18 mouse cellular contexts compared by ENCODE assay signal in the genomic region with DNA sequence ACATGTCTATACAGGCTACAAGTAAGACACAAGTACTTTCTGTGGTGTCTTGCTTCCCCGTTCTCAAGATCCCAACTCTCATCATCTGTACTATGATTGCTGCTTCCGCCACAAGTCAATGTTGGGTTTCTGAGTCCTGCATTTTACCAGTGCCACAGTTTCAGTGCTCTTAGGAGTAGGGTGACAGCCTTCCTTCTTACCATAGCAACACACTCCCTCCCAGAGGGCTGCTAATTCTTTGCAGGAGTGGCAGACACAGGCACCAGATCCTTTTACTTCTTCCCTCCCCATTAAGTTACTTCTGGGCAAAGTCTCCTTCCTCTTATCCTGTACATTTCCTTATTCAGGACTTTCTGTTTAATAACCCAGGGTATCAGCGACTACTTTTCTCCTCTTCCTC. TPM values are rescaled to one million over a fixed set of nuclear protein-coding genes. Genes with fewer than 3 reads are reported as not detected.
DNase-seq lines count a peak whose midpoint lies in the region; ATAC-seq and TF ChIP-seq lines count a peak whose summit lies in the region.
"Had no signal": no experiment of that assay in that cellular context is flagged by ENCODE, and none has a peak within 500 bp of the region (broad histone marks: within the 10 kb centered on the region; RNA-seq: fewer than 3 reads in every experiment).

No protein-coding gene starts in this region.

- no peak for TF ChIP-seq POLR2A in thymus, adult 2 months (IDR thresholded peaks at IDR 0.05; ENCODE audit: control insufficient read depth, extremely low read depth, insufficient read depth, low read length, poor library complexity)

- 89% methylated on average over 3 of the region's 3 CpGs for WGBS in thymus, adult 2 months

- H3K27ac ChIP-seq in thymus, adult 2 months (ENCODE audit: control insufficient read depth, insufficient read depth, low read length) = peak overlapping the region; percentile 74
- H3K27ac ChIP-seq: forebrain, embryonic 12.5 days; hindbrain, embryonic 10.5 days; limb, embryonic 15.5 days; lung, embryonic 15.5 days; midbrain, embryonic 12.5 days; neural tube, embryonic 15.5 days had no signal

- H3K36me3 ChIP-seq in thymus, adult 2 months (ENCODE audit: control insufficient read depth, insufficient read depth, low read length) = no peaks in the 10 kb centered on the region
- H3K36me3 ChIP-seq: forebrain, embryonic 12.5 days; hindbrain, embryonic 10.5 days; limb, embryonic 15.5 days; lung, embryonic 15.5 days; midbrain, embryonic 12.5 days; neural tube, embryonic 15.5 days had no signal

- no peak for TF ChIP-seq CTCF in thymus, adult 2 months (IDR thresholded peaks at IDR 0.05; ENCODE audit: borderline replicate concordance, control insufficient read depth, extremely low read depth, insufficient read depth, low read length, poor library complexity)

- ATAC-seq in CD4-positive, CD25-positive, alpha-beta regulatory T cell, adult 4 months = no peak
- peak; percentile 32 for ATAC-seq in megakaryocyte progenitor cell, adult 5-6 weeks (replicated peaks; ENCODE audit: poor library complexity)

- H3K4me1 ChIP-seq in thymus, adult 2 months (replicated peaks; ENCODE audit: control insufficient read depth, insufficient read depth, low read length) = peaks cover 42% of the 10 kb centered on the region

- no peaks in the 10 kb centered on the region for H3K27me3 ChIP-seq in thymus, adult 2 months (ENCODE audit: control insufficient read depth, insufficient read depth, low read length)
- H3K27me3 ChIP-seq: lung, embryonic 15.5 days had no signal

- peak; percentile 43 for DNase-seq in CD4-positive, CD25-positive, alpha-beta regulatory T cell, adult 2 months (ENCODE audit: low read depth, low spot score)
- no peak for DNase-seq in thymus, adult 2 months
- DNase-seq in thymus, postnatal 25 days = no peak
- no peak for DNase-seq in gastrocnemius, postnatal 4 days (ENCODE audit: low spot score in 2 of 2)
- DNase-seq in cerebellum, adult 11 months = no peak
- DNase-seq in layer of hippocampus, adult 8-10 months (ENCODE audit: low spot score in 2 of 2) = no peak
- DNase-seq: adrenal gland, postnatal 36 days; cerebellum, postnatal 10 days; heart, adult 18-20 months; kidney, postnatal 4 days had no signal

- H3K4me3 ChIP-seq in thymus, adult 2 months (ENCODE audit: control insufficient read depth, insufficient read depth, low read length) = 0 out of 2 replicates have a peak overlapping the region, but pooled peaks have one; percentile 13
- H3K4me3 ChIP-seq: forebrain, embryonic 12.5 days; hindbrain, embryonic 10.5 days; limb, embryonic 15.5 days; lung, embryonic 15.5 days; midbrain, embryonic 12.5 days; neural tube, embryonic 15.5 days had no signal

RNA-seq across cellular contexts. Expression of gene Dennd2d, which starts 2.7 kb away (rescaled TPM):
- polyA plus RNA-seq in CD4-positive, CD25-positive, alpha-beta regulatory T cell, adult 4 months (2017; shearing (Covaris generic)) = 100 to 1,000 TPM; 189 to 222 TPM
- polyA plus RNA-seq in thymus, adult 2 months (2012; rRNA removed) = 39.5 and 47.6 TPM in 2 replicates
- total RNA-seq in megakaryocyte progenitor cell, adult 5-6 weeks (2015) = 20.4 and 20.6 TPM in 2 replicates
- total RNA-seq in megakaryocyte progenitor cell, adult 5-6 weeks (2017) = 14.2 and 23.0 TPM in 2 replicates
- under 1 TPM; 0.49 to 0.62 TPM for total RNA-seq in gastrocnemius, postnatal 4 days (2021)
- total RNA-seq in layer of hippocampus, adult 8-10 months (2022) = 1 to 10 TPM in 3 of 4 experiments, under 1 TPM in 1; 0.83 to 1.4 (median 1.1) TPM

Comparison
In these comparisons a context has a peak if more than half of its experiments do, and no peak if none do; other contexts are left out.
1. RNA of gene Dennd2d, which starts 2.7 kb away (total RNA-seq): 14.2 to 23.0 TPM in megakaryocyte progenitor cell, adult 5-6 weeks; 0.83 to 1.4 TPM in layer of hippocampus, adult 8-10 months and 0.49 to 0.62 TPM in gastrocnemius, postnatal 4 days; every median in the first group is over 4 times any median in the second.